ENCODE assay signal across 9 mouse cellular contexts in the genomic region with DNA sequence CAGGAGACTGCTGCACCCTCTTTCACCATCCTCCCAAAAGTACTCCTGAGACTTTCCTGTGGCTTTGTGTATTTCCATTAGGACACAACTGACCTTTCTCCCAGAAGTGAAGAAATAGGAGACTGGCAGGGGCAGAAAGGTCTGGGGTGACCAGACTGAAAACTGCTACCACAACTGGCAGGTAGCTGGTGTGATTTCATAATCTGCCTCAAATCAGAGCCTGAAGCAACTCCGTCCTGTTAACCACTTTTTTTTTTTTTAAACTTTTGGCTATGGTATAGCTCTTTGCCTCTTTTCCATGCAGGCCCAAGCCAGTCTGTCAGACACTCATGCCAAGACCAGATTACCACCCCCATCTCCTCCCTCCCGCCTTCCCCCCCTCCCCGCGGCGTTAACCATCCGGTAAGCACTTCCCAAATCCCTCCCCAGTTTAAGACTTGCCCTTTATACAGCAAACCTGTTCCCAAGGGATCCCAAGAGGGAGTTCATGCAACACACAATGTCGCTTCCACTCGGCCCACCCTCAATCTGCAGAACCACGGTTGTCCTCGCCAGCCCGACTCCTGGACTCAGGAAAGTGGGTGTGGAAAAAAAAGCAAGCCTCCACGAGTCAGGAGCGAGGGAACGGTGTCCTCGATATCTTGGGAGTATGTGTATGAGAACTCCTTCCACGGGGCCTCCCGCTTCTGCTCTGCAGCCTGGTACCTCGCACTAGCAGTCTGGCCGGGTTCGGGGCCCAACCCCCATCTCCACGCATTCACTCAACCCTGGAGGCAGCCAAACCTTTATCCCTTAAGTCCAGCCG. TPM values are rescaled to one million over a fixed set of nuclear protein-coding genes. Genes with fewer than 3 reads are reported as not detected.
DNase-seq lines count a peak whose midpoint lies in the region; ATAC-seq and TF ChIP-seq lines count a peak whose summit lies in the region.
"Had no signal": no experiment of that assay in that cellular context is flagged by ENCODE, and none has a peak within 500 bp of the region (broad histone marks: within the 10 kb centered on the region; RNA-seq: fewer than 3 reads in every experiment).

No protein-coding gene starts in this region.

- peaks cover 30% of the 10 kb centered on the region for H3K36me3 ChIP-seq in midbrain, embryonic 10.5 days

- H3K4me3 ChIP-seq in lung, adult 2 months (replicated peaks; ENCODE audit: extremely low read depth, low read depth, low read length), result peak overlapping the region; percentile 92
- H3K4me3 ChIP-seq in midbrain, embryonic 10.5 days, result peak overlapping the region; percentile 70

- no peaks in the 10 kb centered on the region for H3K9me3 ChIP-seq in midbrain, embryonic 10.5 days (replicated peaks)

- peaks cover 6% of the 10 kb centered on the region; the same call in 1 of the 2 replicates for H3K27me3 ChIP-seq in midbrain, embryonic 10.5 days (ENCODE audit: low read depth, poor library complexity, severe bottlenecking)

- no peak for TF ChIP-seq CTCF in lung, adult 2 months (IDR thresholded peaks at IDR 0.05; ENCODE audit: insufficient read depth, low read length)

- ATAC-seq in inflammation-experienced regulatory T-cells, adult 6 months, result no peak

- no peak for DNase-seq in lung, adult 2 months
- DNase-seq in lung, postnatal 14 days, result no peak
- peak; percentile 69 for DNase-seq in adrenal gland, postnatal 10 days
- DNase-seq in gonadal fat pad, adult 2 months (ENCODE audit: low read depth), result peak; percentile 94
- peak; percentile 31 for DNase-seq in kidney, adult 9 months
- no peak for DNase-seq in midbrain, embryonic 10.5 days (ENCODE audit: low spot score)
- DNase-seq in yolk sac, embryonic 10.5 days (ENCODE audit: low spot score), result no peak

- TF ChIP-seq POLR2A in lung, adult 2 months (IDR thresholded peaks at IDR 0.05; ENCODE audit: borderline replicate concordance, extremely low read depth, low read depth, low read length), result no peak

- 2% methylated on average over 22 of the region's 22 CpGs for WGBS in lung, adult 2 months
- WGBS in midbrain, embryonic 10.5 days, result 2% methylated on average over 22 of the region's 22 CpGs

- H3K4me1 ChIP-seq in lung, adult 2 months (ENCODE audit: control insufficient read depth, insufficient read depth, low read length), result peaks cover 8% of the 10 kb centered on the region; the same call in 1 of the 2 replicates
- H3K4me1 ChIP-seq in midbrain, embryonic 10.5 days, result peaks cover 56% of the 10 kb centered on the region

- H3K27ac ChIP-seq in midbrain, embryonic 10.5 days (replicated peaks), result peak overlapping the region; percentile 88

RNA-seq across cellular contexts. Expression of gene Ormdl3, which starts 0.9 kb away (rescaled TPM):
- 55.6 and 56.7 TPM in 2 replicates for polyA plus RNA-seq in lung, adult 2 months (2012; rRNA removed)
- 100 to 1,000 TPM; 135 to 143 TPM for total RNA-seq in adrenal gland, postnatal 10 days (2021)
- polyA plus RNA-seq in gonadal fat pad, adult 2 months (2012; rRNA removed), result 161 and 192 TPM in 2 replicates
- 65.8 and 81.0 TPM in 2 replicates for polyA plus RNA-seq in midbrain, embryonic 10.5 days (2016; fragmentation: Nextera tagmentation; extraction: Ambion mirVana)
- polyA plus RNA-seq in inflammation-experienced regulatory T-cells, adult 6 months (2017; shearing (Covaris generic)), result 10 to 100 TPM; 23.6 to 31.0 (median 30.7) TPM

RNA-seq across cellular contexts. Expression of gene Lrrc3c, which starts 11.8 kb away (rescaled TPM):
- not detected in 2 replicates for polyA plus RNA-seq in lung, adult 2 months (2012; rRNA removed)
- not detected for total RNA-seq in adrenal gland, postnatal 10 days (2021)
- polyA plus RNA-seq in gonadal fat pad, adult 2 months (2012; rRNA removed), result not detected in 2 replicates
- polyA plus RNA-seq in midbrain, embryonic 10.5 days (2016; fragmentation: Nextera tagmentation; extraction: Ambion mirVana), result not detected in 2 replicates
- not detected for polyA plus RNA-seq in inflammation-experienced regulatory T-cells, adult 6 months (2017; shearing (Covaris generic))
- total RNA-seq: left cerebral cortex, postnatal 10 days had no signal

RNA-seq across cellular contexts. Expression of gene Zpbp2, which starts 35.4 kb away (rescaled TPM):
- 0.34 TPM in 1 of 2 replicates, not detected in the other for polyA plus RNA-seq in lung, adult 2 months (2012; rRNA removed)
- under 1 TPM in 1 of 2 experiments, not detected in 1; 0.48 TPM for total RNA-seq in adrenal gland, postnatal 10 days (2021)
- polyA plus RNA-seq in gonadal fat pad, adult 2 months (2012; rRNA removed), result 0.47 and 1.1 TPM in 2 replicates
- 0.11 and 0.32 TPM in 2 replicates for polyA plus RNA-seq in midbrain, embryonic 10.5 days (2016; fragmentation: Nextera tagmentation; extraction: Ambion mirVana)
- polyA plus RNA-seq in inflammation-experienced regulatory T-cells, adult 6 months (2017; shearing (Covaris generic)), result 1 to 10 TPM; 3.4 to 5.0 (median 4.3) TPM
- total RNA-seq: left cerebral cortex, postnatal 10 days had no signal

RNA-seq across cellular contexts. Expression of gene Gm12355, which starts 39.2 kb away (rescaled TPM):
- polyA plus RNA-seq in lung, adult 2 months (2012; rRNA removed), result not detected in 2 replicates
- 10 to 100 TPM; 15.7 to 19.1 TPM for total RNA-seq in adrenal gland, postnatal 10 days (2021)
- polyA plus RNA-seq in gonadal fat pad, adult 2 months (2012; rRNA removed), result not detected in 2 replicates
- polyA plus RNA-seq in midbrain, embryonic 10.5 days (2016; fragmentation: Nextera tagmentation; extraction: Ambion mirVana), result 1.4 and 2.1 TPM in 2 replicates
- polyA plus RNA-seq in inflammation-experienced regulatory T-cells, adult 6 months (2017; shearing (Covaris generic)), result 10 to 100 TPM in 2 of 3 experiments, 1 to 10 TPM in 1; 1.3 to 14.8 (median 10.7) TPM

RNA-seq across cellular contexts. Expression of gene Gsdma3, which starts 39.9 kb away (rescaled TPM):
- polyA plus RNA-seq in lung, adult 2 months (2012; rRNA removed), result not detected in 2 replicates
- total RNA-seq in adrenal gland, postnatal 10 days (2021), result 10 to 100 TPM; 12.7 to 15.4 TPM
- polyA plus RNA-seq in gonadal fat pad, adult 2 months (2012; rRNA removed), result not detected in 2 replicates
- not detected in 2 replicates for polyA plus RNA-seq in midbrain, embryonic 10.5 days (2016; fragmentation: Nextera tagmentation; extraction: Ambion mirVana)
- not detected for polyA plus RNA-seq in inflammation-experienced regulatory T-cells, adult 6 months (2017; shearing (Covaris generic))

Comparison
In these comparisons a context has a peak if more than half of its experiments do, and no peak if none do; other contexts are left out.
1. DNase-seq: peak in adrenal gland, postnatal 10 days (single experiment), gonadal fat pad, adult 2 months (single experiment) and kidney, adult 9 months (single experiment); none in lung, adult 2 months (single experiment), lung, postnatal 14 days (single experiment), midbrain, embryonic 10.5 days (single experiment) and yolk sac, embryonic 10.5 days (single experiment).